Mouse (Mus musculus) bone marrow, adult 2 months (tissue): Measurements from ENCODE around the gene Rbx1.

ENCODE experiments used
- CTCF ChIP-seq: fragments of 200-500 bp; IDR thresholded peaks from 2 replicates; pipeline ENCODE4 v1.5.1; 2011; ENCODE audit warnings: low read length, control low read depth; ENCODE audit not compliant: control insufficient read depth, insufficient read depth
- POLR2A ChIP-seq: fragments of 200-500 bp; IDR thresholded peaks from 2 replicates; pipeline ENCODE4 v1.6.1; 2011; ENCODE audit warnings: low read depth, mild to moderate bottlenecking, control low read depth, low read length, borderline replicate concordance; ENCODE audit not compliant: control insufficient read depth

- no peak for TF ChIP-seq CTCF
- no peak for TF ChIP-seq POLR2A
Measured at GRCm38 (mm10) chr15:81510621-81511020, 44.5 kb downstream of the Rbx1 start.
